Mouse (Mus musculus) embryonic facial prominence, embryonic 11.5 days (tissue): ENCODE results near the gene Fosl1. TPM values are rescaled to one million over a fixed set of nuclear protein-coding genes. Genes with fewer than 3 reads are reported as not detected.

Experiments
- ATAC-seq: fragments of 200-750 bp; cut with Nextera tagmentation; replicated peaks from 2 replicates; pipeline ENCODE4 v1.8.0; 2017; ENCODE audit warnings: low read depth; ENCODE audit not compliant: insufficient number of reproducible peaks, low FRiP score, low TSS enrichment
- DNase-seq: peaks from one replicate; pipeline ENCODE4 v3.0.0-alpha.2; 2015; ENCODE audit warnings: low spot score
- H3K27ac ChIP-seq: fragments of 300-500 bp; sonication (generic); replicated peaks from 2 replicates; pipeline ENCODE4 v1.5.1; 2014; ENCODE audit warnings: mild to moderate bottlenecking, low read depth, low read length, control low read depth
- H3K27me3 ChIP-seq: fragments of 300-500 bp; sonication (generic); 2 replicates; pipeline ENCODE4 v1.6.1; 2014; ENCODE audit warnings: mild to moderate bottlenecking, low read length, moderate library complexity, mixed read lengths; ENCODE audit not compliant: control insufficient read depth, insufficient read depth
- H3K36me3 ChIP-seq: fragments of 300-500 bp; sonication (generic); replicated peaks from 2 replicates; pipeline ENCODE4 v1.6.1; 2014; ENCODE audit warnings: low read depth, mild to moderate bottlenecking, low read length, moderate library complexity, mixed read lengths; ENCODE audit not compliant: control insufficient read depth, insufficient read depth
- H3K4me1 ChIP-seq: fragments of 300-500 bp; sonication (generic); 2 replicates; pipeline ENCODE4 v1.6.1; 2014; ENCODE audit warnings: low read length, mixed read lengths; ENCODE audit not compliant: control insufficient read depth, insufficient read depth
- H3K4me2 ChIP-seq: fragments of 300-500 bp; sonication (generic); 2 replicates; pipeline ENCODE4 v1.6.1; 2014; ENCODE audit warnings: low read depth, mild to moderate bottlenecking, control low read depth, low read length, moderate library complexity
- H3K4me3 ChIP-seq: fragments of 300-500 bp; sonication (generic); 2 replicates; pipeline ENCODE4 v1.5.1; 2014; ENCODE audit warnings: low read depth, low read length, control low read depth
- H3K9ac ChIP-seq: fragments of 300-500 bp; sonication (generic); replicated peaks from 2 replicates; pipeline ENCODE4 v1.6.1; 2014; ENCODE audit warnings: mild to moderate bottlenecking, control low read depth, low read length
- H3K9me3 ChIP-seq: fragments of 300-500 bp; sonication (generic); replicated peaks from 2 replicates; pipeline ENCODE4 v1.6.1; 2016; ENCODE audit warnings: mild to moderate bottlenecking, low read length, inconsistent platforms, mixed read lengths; ENCODE audit not compliant: control insufficient read depth
- WGBS: fragments of 180-500 bp; shearing (Covaris S2); extraction: QIAGEN DNeasy Blood & Tissue Kit; methylation state at CpG from one replicate; pipeline ENCODE4 v1.1.7; 2014; 5-methylcytosine and 5-hydroxymethylcytosine counted together
- polyA plus RNA-seq: library from polyadenylated mRNA; unstranded; fragments of >200 nt; fragmentation: Nextera tagmentation; extraction: Ambion mirVana; gene quantifications from 2 replicates; pipeline ENCODE4 v1.2.1, GENCODE M21; 2014

The Fosl1 gene
- polyA plus RNA-seq, 1 experiment from 2014 or later: not detected

DNA sequence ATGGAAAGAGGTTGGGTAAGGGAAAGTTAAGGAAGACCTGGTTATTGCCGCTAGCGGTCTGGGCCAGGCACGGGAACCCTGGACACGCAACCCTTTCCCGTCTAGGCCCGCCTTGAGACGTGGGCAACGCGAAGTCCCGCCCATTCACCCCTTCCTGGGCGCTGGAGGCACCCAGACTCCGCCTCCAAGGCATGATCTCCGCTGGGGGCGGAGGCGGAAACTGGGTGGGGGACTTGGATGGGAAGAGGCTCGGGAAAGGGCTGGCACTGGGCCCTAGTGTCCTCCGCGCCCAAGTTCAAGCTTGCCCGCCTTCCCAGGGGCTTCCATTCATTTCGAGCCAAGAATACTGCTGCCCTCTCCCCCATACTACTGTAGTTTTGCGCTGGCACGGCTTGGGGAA, 26.4 kb downstream of the Fosl1 start, which contains the start of gene Efemp2:
Efemp2 (plus strand) TSS at position 235 of the 400 bp plus-strand sequence.
- peak; percentile 41; the same call in 1 of the 2 replicates for ATAC-seq

DNA sequence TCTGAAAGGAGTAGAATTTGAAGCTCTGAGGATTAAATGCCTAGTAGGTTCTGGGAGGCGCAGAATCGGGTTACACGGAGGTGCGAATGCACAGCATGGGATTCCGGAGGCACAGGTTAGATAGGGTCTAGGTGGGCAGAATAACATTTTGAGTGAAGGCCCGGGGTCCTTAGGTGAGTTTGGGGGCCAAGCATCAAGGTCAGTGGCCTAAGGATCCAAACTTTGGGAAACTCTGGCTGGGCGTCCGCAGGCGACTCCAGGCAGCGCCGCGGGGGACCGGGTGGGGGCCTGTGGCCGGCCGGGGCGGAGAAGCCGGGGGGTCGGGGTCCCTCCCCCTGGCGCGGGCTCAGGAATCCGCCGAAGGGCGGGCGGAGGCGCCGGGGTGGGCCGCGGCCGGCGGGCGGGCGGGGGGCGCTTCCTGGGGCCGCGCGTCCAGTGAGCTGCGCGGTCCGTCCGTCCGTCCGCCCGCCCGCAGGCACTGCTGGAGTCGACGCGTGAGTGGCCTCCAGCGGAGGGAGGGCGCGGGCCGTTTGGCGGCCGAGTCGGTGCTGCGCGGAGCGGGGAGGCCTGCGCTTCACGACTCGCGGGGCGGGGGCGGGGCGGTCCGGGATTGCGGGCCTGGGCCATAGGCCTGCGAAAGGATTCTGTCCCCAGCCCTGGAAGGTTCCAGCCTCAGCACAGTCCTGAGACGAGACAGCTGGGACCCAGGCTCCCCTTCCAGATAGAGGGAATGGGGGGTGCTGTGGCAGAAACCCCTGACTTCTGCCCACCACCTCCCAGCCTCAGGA, 27.1 kb downstream of the Fosl1 start:
- DNase-seq: peak; percentile 59
- Histone ChIP-seq H3K9ac (peak overlapping the region; percentile 86), H3K4me1 (no peaks in the 10 kb centered on the region), H3K4me2 (peak overlapping the region; percentile 79), H3K27ac (peak overlapping the region; percentile 82), H3K36me3 (no peaks in the 10 kb centered on the region), H3K27me3 (no peaks in the 10 kb centered on the region), H3K4me3 (peak overlapping the region; percentile 67), H3K9me3 (no peaks in the 10 kb centered on the region)
- under 1% methylated on average over 55 of the region's 68 CpGs for WGBS
- peak; percentile 68 for ATAC-seq

More for the DNA sequence above, 26.4 kb downstream of the Fosl1 start, which contains the start of gene Efemp2:
- H3K4me1 ChIP-seq: no peaks in the 10 kb centered on the region
- 1% methylated on average over 22 of the region's 22 CpGs for WGBS
- H3K27ac ChIP-seq: peak within 1 kb of the TSS; percentile 82
- no peaks in the 10 kb centered on the region for H3K36me3 ChIP-seq
- H3K4me2 ChIP-seq: peak within 1 kb of the TSS; percentile 79
- no peaks in the 10 kb centered on the region for H3K27me3 ChIP-seq
- DNase-seq: peak; percentile 83
- no peaks in the 10 kb centered on the region for H3K9me3 ChIP-seq
- H3K4me3 ChIP-seq: peak within 1 kb of the TSS; percentile 67
- H3K9ac ChIP-seq: peak within 1 kb of the TSS; percentile 86

DNA sequence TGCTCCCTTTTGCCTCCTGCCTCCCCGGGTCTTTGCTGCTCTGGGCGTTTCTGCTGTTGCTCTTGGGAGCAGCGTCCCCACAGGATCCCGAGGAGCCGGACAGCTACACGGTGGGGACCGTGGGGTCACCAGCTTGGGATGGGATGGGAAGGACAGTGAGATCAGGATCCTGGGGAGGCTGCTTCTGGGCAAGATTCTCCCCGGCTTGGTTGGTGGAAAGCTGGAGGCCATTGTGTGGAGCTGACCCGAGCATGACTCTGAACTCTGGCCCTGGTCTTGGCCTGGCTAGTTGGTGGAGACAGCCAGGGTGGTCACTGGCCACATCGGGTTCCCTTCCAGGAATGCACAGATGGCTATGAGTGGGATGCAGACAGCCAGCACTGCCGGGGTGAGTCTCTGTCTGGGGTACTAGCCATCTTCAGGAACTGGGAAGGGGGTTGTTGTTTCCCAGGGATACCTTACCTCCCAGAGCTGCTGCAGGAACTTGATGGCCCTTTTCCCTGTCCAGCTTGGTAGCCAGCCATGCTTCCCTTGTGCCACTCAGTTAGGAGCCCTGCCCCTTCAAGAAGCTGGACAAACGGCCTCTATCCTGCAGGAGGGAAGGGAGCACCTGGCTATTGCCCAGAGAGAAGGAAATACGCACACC, 27.8 kb downstream of the Fosl1 start:
- Histone ChIP-seq H3K9ac (peak overlapping the region; percentile 86), H3K27me3 (no peaks in the 10 kb centered on the region), H3K4me1 (no peaks in the 10 kb centered on the region), H3K4me2 (peak overlapping the region; percentile 79), H3K27ac (peak overlapping the region; percentile 82), H3K36me3 (no peaks in the 10 kb centered on the region), H3K9me3 (no peaks in the 10 kb centered on the region), H3K4me3 (peak overlapping the region; percentile 67)
- ATAC-seq (peak; percentile 10; the same call in 1 of the 2 replicates), DNase-seq (no peak)
- 17% methylated on average over 13 of the region's 13 CpGs for WGBS

DNA sequence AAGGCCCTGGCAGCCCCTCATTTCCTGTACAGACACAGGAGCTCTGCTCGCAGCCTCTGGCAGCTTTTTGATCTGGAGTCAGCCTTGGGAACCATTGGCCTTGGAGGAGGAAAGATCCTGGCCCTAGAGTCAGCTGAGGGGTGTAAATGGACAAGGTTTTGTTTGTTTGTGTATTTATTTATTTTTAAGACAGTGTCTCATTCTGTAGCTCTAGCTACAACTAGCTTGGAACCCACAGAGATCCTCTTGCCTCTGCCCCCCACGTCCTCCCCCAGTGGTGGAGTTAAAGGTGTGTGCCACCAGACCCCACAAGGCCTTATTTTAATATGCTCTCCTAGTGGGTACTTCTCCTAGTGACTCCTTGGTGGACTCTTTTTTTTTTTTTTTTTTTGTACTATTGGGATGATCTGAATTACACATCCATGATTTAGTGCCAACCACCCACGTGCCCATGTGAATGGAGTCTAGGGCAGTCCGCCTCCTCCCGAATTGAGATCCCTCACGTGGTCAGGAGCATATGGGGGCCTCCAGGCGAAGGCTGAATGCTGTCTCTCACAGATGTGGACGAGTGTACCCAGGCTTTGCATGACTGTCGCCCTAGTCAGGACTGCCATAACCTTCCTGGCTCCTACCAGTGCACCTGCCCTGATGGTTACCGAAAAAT, 29.8 kb downstream of the Fosl1 start:
- 85% methylated on average over 10 of the region's 10 CpGs for WGBS
- Histone ChIP-seq H3K9me3 (no peaks in the 10 kb centered on the region), H3K27me3 (no peaks in the 10 kb centered on the region), H3K4me3 (no peak overlapping the region), H3K9ac (no peak overlapping the region), H3K4me2 (no peak overlapping the region), H3K4me1 (no peaks in the 10 kb centered on the region), H3K36me3 (no peaks in the 10 kb centered on the region; the same call in 1 of the 2 replicates), H3K27ac (no peak overlapping the region)
- ATAC-seq (no peak), DNase-seq (no peak)

DNA sequence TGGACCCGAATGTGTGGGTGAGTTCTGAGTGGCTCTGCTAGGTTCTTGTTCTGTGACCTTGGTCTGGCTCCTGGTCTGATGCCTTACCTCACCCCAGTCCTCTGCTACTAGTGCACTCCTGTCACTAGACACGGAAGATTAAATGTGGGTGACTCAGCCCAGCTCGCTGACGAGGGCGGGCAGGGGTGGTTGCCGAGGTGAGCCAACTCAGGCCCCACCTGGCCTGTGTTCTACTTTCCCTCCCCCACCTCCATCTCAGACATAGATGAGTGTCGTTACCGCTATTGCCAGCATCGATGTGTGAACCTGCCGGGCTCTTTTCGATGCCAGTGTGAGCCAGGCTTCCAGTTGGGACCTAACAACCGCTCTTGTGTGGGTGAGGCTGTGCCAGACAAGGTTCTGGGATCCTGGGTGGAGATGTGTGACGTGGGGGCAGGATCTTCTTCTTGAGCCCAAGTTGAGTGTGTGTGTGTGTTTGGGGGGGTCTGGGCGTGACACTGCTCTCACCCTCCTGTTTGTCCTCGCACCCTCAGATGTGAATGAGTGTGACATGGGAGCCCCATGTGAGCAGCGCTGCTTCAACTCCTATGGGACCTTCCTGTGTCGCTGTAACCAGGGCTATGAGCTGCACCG, 30.4 kb downstream of the Fosl1 start:
- ATAC-seq (no peak), DNase-seq (no peak)
- H3K4me1 ChIP-seq: no peaks in the 10 kb centered on the region
- H3K36me3 ChIP-seq: peaks cover under 1% of the 10 kb centered on the region
- no peak overlapping the region for H3K27ac ChIP-seq
- H3K9ac ChIP-seq: no peak overlapping the region
- no peaks in the 10 kb centered on the region for H3K27me3 ChIP-seq
- 90% methylated on average over 18 of the region's 18 CpGs for WGBS
- no peak overlapping the region for H3K4me2 ChIP-seq
- H3K4me3 ChIP-seq: no peak overlapping the region
- no peaks in the 10 kb centered on the region for H3K9me3 ChIP-seq

DNA sequence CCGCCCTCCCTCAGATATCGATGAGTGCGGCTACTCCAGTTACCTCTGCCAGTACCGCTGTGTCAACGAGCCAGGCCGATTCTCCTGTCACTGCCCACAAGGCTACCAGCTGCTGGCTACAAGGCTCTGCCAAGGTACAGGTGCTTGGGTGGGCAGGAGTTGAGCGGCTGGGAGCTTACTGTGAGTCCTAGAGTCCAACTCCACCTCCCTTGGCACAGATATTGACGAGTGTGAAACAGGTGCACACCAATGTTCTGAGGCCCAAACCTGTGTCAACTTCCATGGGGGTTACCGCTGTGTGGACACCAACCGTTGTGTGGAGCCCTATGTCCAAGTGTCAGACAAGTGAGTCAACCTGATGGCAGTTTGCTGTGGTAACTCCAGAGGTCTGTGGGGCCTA, 32.7 kb downstream of the Fosl1 start:
- Histone ChIP-seq H3K27ac (no peak overlapping the region), H3K4me3 (no peak overlapping the region), H3K9ac (no peak overlapping the region), H3K4me2 (no peak overlapping the region), H3K27me3 (no peaks in the 10 kb centered on the region), H3K4me1 (no peaks in the 10 kb centered on the region), H3K36me3 (peaks cover 6% of the 10 kb centered on the region), H3K9me3 (no peaks in the 10 kb centered on the region)
- 93% methylated on average over 10 of the region's 10 CpGs for WGBS
- DNase-seq: no peak
- no peak for ATAC-seq

DNA sequence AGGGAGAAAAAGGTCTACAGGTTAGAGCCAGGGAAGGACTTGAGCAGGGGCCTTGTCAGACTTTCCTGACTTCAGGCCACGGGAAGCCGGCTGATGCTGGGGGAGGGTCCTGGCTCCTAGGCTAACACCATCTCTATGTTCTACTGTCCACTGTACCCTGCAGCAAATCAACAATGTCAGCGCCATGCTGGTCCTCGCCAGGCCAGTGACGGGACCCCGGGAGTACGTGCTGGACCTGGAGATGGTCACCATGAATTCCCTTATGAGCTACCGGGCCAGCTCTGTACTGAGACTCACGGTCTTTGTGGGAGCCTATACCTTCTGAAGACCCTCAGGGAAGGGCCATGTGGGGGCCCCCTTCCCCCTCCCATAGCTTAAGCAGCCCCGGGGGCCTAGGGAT, 34.1 kb downstream of the Fosl1 start:
- H3K4me2 ChIP-seq: no peak overlapping the region
- H3K9me3 ChIP-seq: no peaks in the 10 kb centered on the region
- WGBS: 89% methylated on average over 10 of the region's 10 CpGs
- H3K27me3 ChIP-seq: no peaks in the 10 kb centered on the region
- DNase-seq (no peak), ATAC-seq (no peak)
- H3K36me3 ChIP-seq: peaks cover 6% of the 10 kb centered on the region
- no peak overlapping the region for H3K9ac ChIP-seq
- H3K4me3 ChIP-seq: no peak overlapping the region
- no peak overlapping the region for H3K27ac ChIP-seq
- H3K4me1 ChIP-seq: no peaks in the 10 kb centered on the region
